Mouse (Mus musculus) forelimb bud, embryonic 11.5 days (tissue): ENCODE measurements at regions not wholly inside any gene's neighbourhood (a gene's known extent, or its start where the extent isn't known, plus 50 kb on each side); places are given as distances from the start of the nearest gene placed in this dataset.

Source experiments
- DNase-seq: peaks from one replicate; pipeline ENCODE4 v3.0.0-alpha.2; 2012; ENCODE audit warnings: low read depth, low spot score

GRCm38 (mm10) chr9:43930037-43930404, 113.2 kb upstream of the Thy1 start:
- DNase-seq: no peak

GRCm38 (mm10) chr9:43930476-43930875, 112.7 kb upstream of the Thy1 start:
- no peak for DNase-seq

- DNase-seq: no peak
Measured at GRCm38 (mm10) chr9:43934012-43934690, 109.0 kb upstream of the Thy1 start.

GRCm38 (mm10) chr9:43934691-43935064, 108.5 kb upstream of the Thy1 start:
- DNase-seq: peak; percentile 64

- no peak for DNase-seq
Measured at GRCm38 (mm10) chr9:43939336-43939735, 103.8 kb upstream of the Thy1 start.

GRCm38 (mm10) chr9:43942147-43942546, 101.0 kb upstream of the Thy1 start:
- DNase-seq: no peak

- no peak for DNase-seq
Measured at GRCm38 (mm10) chr9:43943522-43943921, 99.7 kb upstream of the Thy1 start.

GRCm38 (mm10) chr9:43944816-43945741, 98.1 kb upstream of the Thy1 start:
- DNase-seq: no peak

GRCm38 (mm10) chr9:43945997-43946649, 97.1 kb upstream of the Thy1 start:
- no peak for DNase-seq

- no peak for DNase-seq
Measured at GRCm38 (mm10) chr9:43947089-43947488, 96.1 kb upstream of the Thy1 start.

GRCm38 (mm10) chr9:43947490-43948150, 95.6 kb upstream of the Thy1 start:
- no peak for DNase-seq

GRCm38 (mm10) chr9:43953128-43953527, 90.1 kb upstream of the Thy1 start:
- DNase-seq: no peak

- DNase-seq: peak; percentile 78
Measured at GRCm38 (mm10) chr9:43959541-43959940, 83.6 kb upstream of the Thy1 start.

- no peak for DNase-seq
Measured at GRCm38 (mm10) chr9:43961431-43961830, 81.8 kb upstream of the Thy1 start.

- DNase-seq: no peak
Measured at GRCm38 (mm10) chr9:43965171-43965570, 78.0 kb upstream of the Thy1 start.

GRCm38 (mm10) chr9:43965811-43966210, 77.4 kb upstream of the Thy1 start:
- DNase-seq: no peak

GRCm38 (mm10) chr9:43970043-43970795, 73.0 kb upstream of the Thy1 start:
- no peak for DNase-seq

GRCm38 (mm10) chr9:43970858-43971257, 72.3 kb upstream of the Thy1 start:
- no peak for DNase-seq

GRCm38 (mm10) chr9:43972290-43972689, 70.9 kb upstream of the Thy1 start:
- DNase-seq: peak; percentile 79

- no peak for DNase-seq
Measured at GRCm38 (mm10) chr9:43975405-43975804, 67.8 kb upstream of the Thy1 start.

GRCm38 (mm10) chr9:43976366-43976765, 66.8 kb upstream of the Thy1 start:
- DNase-seq: no peak
